Mouse (Mus musculus): ENCODE measurements around the gene Fopnl.

The Fopnl gene

DNA sequence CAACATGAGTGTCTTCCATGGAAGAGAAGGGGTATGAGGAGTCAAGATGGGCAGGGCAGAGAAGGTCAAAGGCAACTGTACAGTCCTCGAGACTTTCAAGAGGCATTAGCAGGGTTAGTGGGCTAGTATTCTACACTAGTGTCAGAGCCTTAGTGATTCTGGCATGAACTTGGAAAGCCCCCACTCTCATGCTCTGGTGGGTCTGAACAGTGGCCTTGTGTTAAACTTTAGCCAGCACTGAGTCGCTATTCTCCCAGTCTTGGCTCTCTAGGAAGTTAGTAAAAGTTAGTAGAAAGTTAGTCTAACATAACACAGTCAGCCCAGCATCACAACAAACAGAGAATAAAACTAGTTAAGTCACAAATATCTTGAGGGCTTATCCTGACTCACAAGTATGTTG is 14.1 kb downstream of the Fopnl start:
- Histone ChIP-seq H3K4me1 (replicated peaks; ENCODE audit: low read depth, low read length) (peaks cover 28% of the 10 kb centered on the region), H3K27me3 (ENCODE audit: insufficient read depth, low read length) (no peaks in the 10 kb centered on the region), H3K4me3 (replicated peaks; ENCODE audit: low read length) (no peak overlapping the region), H3K9me3 (ENCODE audit: low read length) (no peaks in the 10 kb centered on the region), H3K36me3 (ENCODE audit: insufficient read depth, low read length) (peaks cover 88% of the 10 kb centered on the region)
- TF ChIP-seq NANOG (IDR thresholded peaks at IDR 0.05; ENCODE audit: borderline replicate concordance, low read length) (no peak), POU5F1 (IDR thresholded peaks at IDR 0.05; ENCODE audit: borderline replicate concordance, low read length) (no peak), CTCF (conservative IDR thresholded peaks at IDR 0.05; ENCODE audit: low read length) (no peak)

DNA sequence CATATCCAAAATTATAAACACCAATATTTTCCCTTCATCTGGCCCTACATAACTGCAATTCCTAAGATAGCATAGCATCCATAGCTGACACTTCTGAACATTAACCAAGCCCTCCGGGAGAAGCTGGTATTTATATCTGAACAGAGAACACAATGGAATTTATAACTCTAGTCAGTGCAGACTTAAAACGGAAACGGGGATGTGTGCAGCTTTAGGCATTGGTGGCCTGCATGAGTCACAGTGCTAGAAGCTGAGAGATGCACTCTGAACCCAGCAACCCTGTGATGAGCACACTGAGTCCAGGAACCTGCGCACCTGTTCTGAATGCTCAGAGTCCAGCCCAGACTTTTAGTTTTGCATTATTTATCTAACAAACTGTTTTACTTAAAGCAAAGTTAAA is 18.7 kb downstream of the Fopnl start:
- TF ChIP-seq NANOG (IDR thresholded peaks at IDR 0.05; ENCODE audit: borderline replicate concordance, low read length) (no peak), POU5F1 (IDR thresholded peaks at IDR 0.05; ENCODE audit: borderline replicate concordance, low read length) (no peak), CTCF (conservative IDR thresholded peaks at IDR 0.05; ENCODE audit: low read length) (no peak)

DNA sequence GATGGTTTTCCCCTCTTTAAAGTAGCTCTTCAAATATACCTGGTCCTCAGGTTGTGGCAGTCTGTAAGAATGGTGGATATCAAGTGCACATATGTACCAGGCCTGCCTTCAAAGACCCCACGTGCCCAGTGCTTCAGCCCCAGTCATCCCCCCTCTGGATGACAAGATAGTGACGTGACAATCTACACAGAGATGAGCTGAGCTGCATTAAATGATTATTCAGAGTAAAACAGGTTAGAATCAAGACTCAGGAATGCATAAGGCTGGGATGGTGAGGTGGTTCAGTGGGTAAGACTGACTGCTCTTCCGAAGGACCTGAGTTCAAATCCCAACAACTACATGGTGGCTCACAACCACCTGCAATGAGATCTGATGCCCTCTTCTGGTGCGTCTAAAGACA is 19.5 kb downstream of the Fopnl start:
- Histone ChIP-seq H3K4me1 (replicated peaks; ENCODE audit: low read depth, low read length) (peaks cover 2% of the 10 kb centered on the region), H3K27me3 (ENCODE audit: insufficient read depth, low read length) (peaks cover 13% of the 10 kb centered on the region), H3K36me3 (ENCODE audit: insufficient read depth, low read length) (peaks cover 57% of the 10 kb centered on the region), H3K9me3 (ENCODE audit: low read length) (no peaks in the 10 kb centered on the region), H3K4me3 (replicated peaks; ENCODE audit: low read length) (no peak overlapping the region)
- TF ChIP-seq POU5F1 (IDR thresholded peaks at IDR 0.05; ENCODE audit: borderline replicate concordance, low read length), result no peak
- TF ChIP-seq CTCF (conservative IDR thresholded peaks at IDR 0.05; ENCODE audit: low read length), result no peak
- TF ChIP-seq NANOG (IDR thresholded peaks at IDR 0.05; ENCODE audit: borderline replicate concordance, low read length), result no peak

More for the DNA sequence above, 18.7 kb downstream of the Fopnl start:
- Histone ChIP-seq H3K4me1 (replicated peaks; ENCODE audit: low read depth, low read length) (peaks cover under 1% of the 10 kb centered on the region; the same call in 1 of the 2 replicates), H3K27me3 (ENCODE audit: insufficient read depth, low read length) (peaks cover 6% of the 10 kb centered on the region; the same call in 1 of the 2 replicates), H3K36me3 (ENCODE audit: insufficient read depth, low read length) (peaks cover 65% of the 10 kb centered on the region), H3K9me3 (ENCODE audit: low read length) (no peaks in the 10 kb centered on the region), H3K4me3 (replicated peaks; ENCODE audit: low read length) (no peak overlapping the region)

DNA sequence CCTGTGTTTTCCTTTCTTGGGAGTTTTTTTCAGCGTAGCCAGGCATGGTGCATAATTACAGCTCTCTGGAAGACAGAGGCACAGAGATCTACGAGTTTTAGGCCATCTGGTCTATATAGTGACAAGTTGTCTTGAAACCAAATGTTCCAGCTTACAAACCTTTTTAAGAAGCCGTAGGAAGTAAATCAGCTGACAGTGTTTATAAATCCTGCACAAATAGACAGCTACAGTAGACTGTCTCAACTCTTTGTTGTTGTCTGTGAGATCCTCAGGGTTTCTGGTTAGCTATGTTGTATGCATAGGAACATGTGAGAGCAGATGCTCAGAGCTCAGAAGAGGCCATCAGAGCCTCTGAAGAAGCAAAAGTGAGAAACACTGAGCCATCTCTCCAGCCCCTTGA is 20.1 kb downstream of the Fopnl start:
- peaks cover 7% of the 10 kb centered on the region for H3K4me1 ChIP-seq (replicated peaks; ENCODE audit: low read depth, low read length)
- no peak overlapping the region for H3K4me3 ChIP-seq (replicated peaks; ENCODE audit: low read length)
- H3K9me3 ChIP-seq (ENCODE audit: low read length), result no peaks in the 10 kb centered on the region
- peaks cover 51% of the 10 kb centered on the region for H3K36me3 ChIP-seq (ENCODE audit: insufficient read depth, low read length)
- TF ChIP-seq POU5F1 (IDR thresholded peaks at IDR 0.05; ENCODE audit: borderline replicate concordance, low read length), result no peak
- H3K27me3 ChIP-seq (ENCODE audit: insufficient read depth, low read length), result peaks cover 19% of the 10 kb centered on the region

DNA sequence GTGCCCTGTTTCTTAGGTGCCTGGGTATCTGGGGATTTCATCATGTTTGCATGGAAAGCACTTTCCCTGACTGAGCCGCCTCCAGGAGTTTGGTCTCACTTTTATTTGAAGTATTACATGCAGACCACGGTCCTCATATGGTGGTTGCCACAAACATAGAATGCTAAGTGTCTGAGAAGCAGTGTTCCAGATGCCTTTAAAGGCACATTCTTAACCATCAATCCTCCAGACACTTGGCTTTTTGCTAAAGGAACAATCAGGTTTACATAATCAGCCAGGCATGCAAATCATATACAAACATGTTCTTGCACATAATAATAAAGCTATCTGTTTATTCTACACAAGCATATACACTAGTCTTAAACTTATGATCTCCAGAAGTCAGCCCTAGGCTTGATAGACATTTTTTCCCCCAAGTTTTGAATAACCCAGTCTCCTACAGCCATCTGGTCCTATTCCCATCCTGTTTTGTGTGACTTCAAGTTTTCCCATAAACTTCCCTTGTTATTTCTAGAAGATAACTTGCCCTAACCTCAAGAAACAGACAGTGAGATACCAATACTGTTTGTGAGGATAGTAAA is 20.6 kb downstream of the Fopnl start:
- H3K36me3 ChIP-seq (ENCODE audit: insufficient read depth, low read length), result peaks cover 46% of the 10 kb centered on the region
- H3K27me3 ChIP-seq (ENCODE audit: insufficient read depth, low read length), result peaks cover 23% of the 10 kb centered on the region
- peaks cover 12% of the 10 kb centered on the region for H3K4me1 ChIP-seq (replicated peaks; ENCODE audit: low read depth, low read length)
- no peak for TF ChIP-seq POU5F1 (IDR thresholded peaks at IDR 0.05; ENCODE audit: borderline replicate concordance, low read length)
- TF ChIP-seq CTCF (conservative IDR thresholded peaks at IDR 0.05; ENCODE audit: low read length), result no peak
- TF ChIP-seq NANOG (IDR thresholded peaks at IDR 0.05; ENCODE audit: borderline replicate concordance, low read length), result no peak
- no peaks in the 10 kb centered on the region for H3K9me3 ChIP-seq (ENCODE audit: low read length)
- no peak overlapping the region for H3K4me3 ChIP-seq (replicated peaks; ENCODE audit: low read length)

DNA sequence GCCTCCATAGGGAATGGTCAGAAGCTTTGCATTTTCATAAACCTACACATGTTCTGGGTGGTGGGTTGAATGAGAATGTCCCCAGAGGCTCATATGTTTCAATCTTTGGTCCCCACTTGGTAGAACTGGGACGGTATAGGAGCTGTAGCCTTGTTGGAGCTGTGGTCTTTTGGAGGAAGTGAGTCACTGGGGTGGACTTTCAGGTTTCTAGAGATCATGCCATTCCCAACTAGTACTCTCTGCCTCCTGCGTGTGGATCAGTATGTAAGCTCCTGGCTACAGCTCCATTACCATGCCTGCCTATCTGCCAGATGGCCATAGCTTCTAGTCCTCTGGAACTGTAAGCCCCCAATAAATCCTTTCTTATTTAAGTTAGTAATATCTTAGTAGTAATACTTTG is 21.9 kb downstream of the Fopnl start:
- Histone ChIP-seq H3K27me3 (ENCODE audit: insufficient read depth, low read length) (peaks cover 32% of the 10 kb centered on the region), H3K36me3 (ENCODE audit: insufficient read depth, low read length) (peaks cover 34% of the 10 kb centered on the region), H3K4me1 (replicated peaks; ENCODE audit: low read depth, low read length) (peaks cover 20% of the 10 kb centered on the region), H3K4me3 (replicated peaks; ENCODE audit: low read length) (no peak overlapping the region), H3K9me3 (ENCODE audit: low read length) (no peaks in the 10 kb centered on the region)
- no peak for TF ChIP-seq POU5F1 (IDR thresholded peaks at IDR 0.05; ENCODE audit: borderline replicate concordance, low read length)

DNA sequence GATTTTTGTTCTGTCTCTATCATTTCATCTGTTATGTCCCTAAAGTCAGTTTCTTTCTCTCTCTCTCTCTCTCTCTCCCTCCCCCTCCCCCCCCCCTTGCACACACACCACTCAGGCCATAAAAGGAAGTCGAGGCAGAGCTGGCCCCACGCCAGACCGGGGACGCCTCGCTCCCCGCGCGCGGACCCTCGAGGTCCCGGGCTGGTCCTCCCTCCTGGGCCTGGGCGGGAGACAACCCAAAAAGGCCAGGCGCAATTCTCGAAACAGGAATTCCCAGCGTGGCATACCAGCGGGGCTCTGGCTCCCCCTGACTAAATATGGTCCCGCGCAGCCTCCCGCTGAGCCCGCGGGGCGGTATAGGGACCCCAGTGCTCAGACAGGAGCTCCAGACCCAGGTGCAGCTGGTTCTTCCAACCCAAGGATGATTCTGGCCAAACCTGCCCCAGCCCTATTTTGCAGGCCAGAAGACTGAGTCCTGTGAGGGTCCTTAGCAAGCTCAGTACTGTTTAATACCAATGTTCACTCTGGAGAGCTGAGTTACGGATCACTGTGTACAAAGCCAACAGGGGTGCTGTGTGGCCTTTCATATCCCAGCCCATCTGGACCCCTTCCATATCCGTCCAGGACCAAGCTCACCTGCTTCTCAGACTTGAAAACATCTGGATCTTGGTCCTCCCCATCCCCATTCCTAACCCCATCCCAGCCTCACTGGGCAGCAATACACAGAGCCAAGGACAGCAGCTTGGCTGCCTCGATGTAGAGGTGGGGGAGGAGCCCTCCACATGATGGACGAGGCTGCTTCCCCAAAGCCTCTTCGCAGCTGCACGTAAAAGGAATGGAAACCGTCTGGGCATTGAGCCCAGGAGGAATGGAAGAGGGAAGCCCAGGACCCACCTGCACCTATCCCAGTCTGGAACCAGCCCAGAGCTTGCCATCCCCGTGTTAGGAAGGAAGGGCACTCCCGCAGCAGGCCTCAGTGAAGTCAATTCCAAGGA is 24.7 kb downstream of the Fopnl start:
- H3K36me3 ChIP-seq (ENCODE audit: insufficient read depth, low read length), result peaks cover 11% of the 10 kb centered on the region; the same call in 1 of the 2 replicates
- H3K27me3 ChIP-seq (ENCODE audit: insufficient read depth, low read length), result peaks cover 32% of the 10 kb centered on the region
- H3K4me3 ChIP-seq (replicated peaks; ENCODE audit: low read length), result peak overlapping the region; percentile 74
- H3K9me3 ChIP-seq (ENCODE audit: low read length), result no peaks in the 10 kb centered on the region
- peaks cover 20% of the 10 kb centered on the region for H3K4me1 ChIP-seq (replicated peaks; ENCODE audit: low read depth, low read length)
- TF ChIP-seq CTCF (conservative IDR thresholded peaks at IDR 0.05; ENCODE audit: low read length) (no peak), NANOG (IDR thresholded peaks at IDR 0.05; ENCODE audit: borderline replicate concordance, low read length) (no peak), POU5F1 (IDR thresholded peaks at IDR 0.05; ENCODE audit: borderline replicate concordance, low read length) (no peak)

DNA sequence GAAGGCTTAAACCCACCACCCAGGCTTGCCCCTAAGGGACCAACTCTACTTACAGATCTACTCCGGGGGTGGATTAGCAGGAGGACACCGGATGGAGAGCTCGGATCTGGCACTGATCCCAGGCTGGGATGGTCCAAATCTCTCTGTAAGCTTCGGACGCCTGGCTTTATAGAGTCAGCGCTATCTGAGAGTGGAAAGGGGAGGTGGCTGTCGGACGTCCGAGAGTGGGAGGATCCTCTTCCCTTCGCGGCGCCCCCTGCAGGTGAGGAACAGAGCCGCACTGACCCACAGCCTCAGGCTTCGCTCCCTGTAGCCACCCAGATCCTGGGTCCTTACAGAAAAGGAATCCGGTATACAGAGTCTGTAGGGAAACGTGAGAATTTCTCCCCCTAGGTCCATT is 26.0 kb downstream of the Fopnl start, which contains the start of gene Myh11:
Gene Myh11 (minus strand): TSS at position 150 of the 400 bp plus-strand sequence.
- TF ChIP-seq CTCF (conservative IDR thresholded peaks at IDR 0.05; ENCODE audit: low read length) (peak; percentile 76), POU5F1 (IDR thresholded peaks at IDR 0.05; ENCODE audit: borderline replicate concordance, low read length) (no peak), NANOG (IDR thresholded peaks at IDR 0.05; ENCODE audit: borderline replicate concordance, low read length) (no peak)
- Histone ChIP-seq H3K27me3 (ENCODE audit: insufficient read depth, low read length) (peaks cover 32% of the 10 kb centered on the region), H3K9me3 (ENCODE audit: low read length) (no peaks in the 10 kb centered on the region), H3K36me3 (ENCODE audit: insufficient read depth, low read length) (0 out of 2 replicates have a peak, but pooled peaks cover 3% of the 10 kb centered on the region), H3K4me1 (replicated peaks; ENCODE audit: low read depth, low read length) (peaks cover 20% of the 10 kb centered on the region), H3K4me3 (replicated peaks; ENCODE audit: low read length) (peak within 1 kb of the TSS; percentile 74)
